Mouse (Mus musculus) cerebellum, postnatal 10 days (tissue): ENCODE data around the gene Mmp12.
"Not testable (repeated sequence)": the region's sequence is repeated elsewhere in the genome, so short reads cannot be mapped to it uniquely, and the experiment has no call there.

Experiments
- DNase-seq, 2 experiments: peaks; one replicate each; pipeline ENCODE4 v3.0.0; 2021; ENCODE audit warnings: mixed read lengths in 2 of 2

The Mmp12 gene

DNA sequence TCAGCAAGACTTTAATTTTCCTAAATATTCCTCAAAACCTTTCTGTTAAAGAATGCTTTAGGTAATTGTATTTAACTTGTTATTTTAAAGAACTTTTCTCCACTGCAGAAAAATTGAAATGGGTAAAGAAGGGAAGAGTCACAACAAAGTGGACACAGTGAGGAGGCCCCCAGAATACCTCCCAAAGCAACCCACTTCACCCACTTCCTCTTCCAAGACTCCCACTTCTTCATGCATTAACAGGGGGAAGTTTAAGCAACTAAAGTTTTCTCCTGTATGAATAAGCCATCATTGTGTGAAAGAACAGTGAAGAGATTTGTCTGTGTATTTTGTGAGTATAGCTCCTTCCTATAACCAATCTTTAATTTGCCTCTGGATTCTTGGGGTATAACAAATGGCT is at the start of gene Mmp12:
TSS of gene Mmp12 (plus strand) at position 275 of the 400 bp plus-strand sequence.
- no peak for DNase-seq

DNA sequence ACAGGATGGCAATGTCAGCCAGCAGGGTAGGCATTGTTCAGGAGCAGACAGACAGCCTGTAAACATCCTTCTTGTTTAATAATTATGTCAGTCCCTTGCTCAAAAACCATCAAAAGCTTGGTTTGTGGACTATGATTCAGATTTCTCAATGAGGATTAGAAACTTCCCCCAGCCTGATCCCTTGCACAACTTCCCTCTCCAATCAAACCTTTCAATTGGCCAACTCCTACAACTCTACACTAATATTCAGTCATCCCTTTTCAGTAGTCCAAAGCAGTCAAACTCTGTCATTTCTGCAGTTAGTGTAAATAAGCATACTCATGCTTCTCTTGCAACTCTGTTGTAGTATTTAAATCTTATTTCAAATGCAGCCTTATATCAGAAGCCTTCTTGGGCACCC is 12.3 kb upstream of the Mmp12 start:
- DNase-seq, result no peak

DNA sequence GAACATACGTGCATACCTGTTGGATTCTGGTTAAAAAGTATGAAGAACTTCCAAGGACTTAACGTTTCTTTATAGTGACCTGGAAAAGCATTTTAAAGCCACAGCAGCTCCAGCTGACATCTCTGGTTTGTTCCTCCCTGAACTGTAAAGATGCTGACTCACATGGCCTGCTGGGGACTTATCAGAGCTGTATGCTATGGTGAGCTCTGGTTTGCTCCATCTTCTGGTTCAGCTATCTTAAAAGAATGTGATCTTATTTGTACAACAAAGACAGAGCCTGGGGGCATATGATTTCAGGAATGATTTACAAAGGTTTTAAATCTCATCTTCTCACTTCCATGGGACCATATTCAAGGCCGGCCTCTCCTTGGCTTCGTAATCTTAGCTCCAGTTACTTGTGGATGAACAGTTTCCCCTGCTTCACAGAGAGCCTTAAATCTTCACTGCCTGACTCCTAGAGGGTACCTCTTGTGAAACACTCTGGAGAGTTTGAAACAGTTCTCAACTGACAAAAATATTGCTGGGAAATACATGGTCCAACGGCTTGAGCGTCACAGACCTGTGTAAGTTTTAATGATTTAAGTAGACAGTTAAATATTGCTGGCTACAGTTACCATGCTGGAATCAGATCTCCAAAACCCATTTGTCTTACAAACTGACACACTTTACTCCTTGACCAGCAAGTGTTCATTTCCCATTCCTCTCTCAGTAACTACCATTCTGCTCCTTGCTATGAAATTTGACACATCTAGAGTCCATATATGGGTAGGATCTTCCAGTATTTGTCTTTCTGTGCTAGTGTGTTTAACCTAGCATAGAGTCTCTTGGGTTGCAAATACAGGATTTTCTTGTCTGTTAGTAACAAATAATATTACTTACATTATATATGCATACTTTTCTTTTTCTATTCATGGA is 8.2 kb upstream of the Mmp12 start:
- DNase-seq, result no peak

DNA sequence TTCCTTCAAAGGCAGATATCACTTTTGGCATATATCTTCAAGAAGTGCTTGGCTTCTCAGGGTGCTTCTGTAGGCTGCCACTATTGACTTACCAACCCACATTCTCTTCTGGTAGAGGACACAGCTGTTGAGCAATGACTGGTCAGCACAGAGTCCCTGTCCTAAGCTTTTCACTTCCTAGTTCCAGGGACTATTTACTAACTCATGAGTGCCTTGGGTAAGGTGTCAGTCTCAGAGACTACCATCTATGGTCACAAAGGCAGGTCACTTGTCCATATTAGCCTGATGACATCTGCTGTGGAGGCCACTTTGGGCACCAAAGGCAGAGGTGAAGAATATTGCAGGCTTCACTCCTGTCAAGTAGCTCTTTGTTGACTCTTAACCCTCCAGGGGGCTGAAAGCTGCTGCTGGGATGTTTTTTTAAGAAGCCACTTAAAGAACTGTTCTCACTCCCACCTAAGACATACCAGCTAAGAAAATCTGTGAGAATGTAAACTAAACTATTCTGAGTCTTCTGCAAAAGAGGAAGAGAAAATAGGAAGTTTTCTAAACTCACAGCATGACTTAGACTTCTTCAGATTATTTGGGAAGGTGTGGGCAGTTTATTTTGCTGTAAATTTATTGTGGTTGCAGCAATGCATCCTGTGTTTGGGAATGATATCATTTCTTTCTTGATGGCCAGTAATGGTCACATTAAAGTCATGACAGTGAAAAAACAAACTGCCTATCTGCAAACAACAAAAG is 7.3 kb upstream of the Mmp12 start:
- DNase-seq, result no peak

DNA sequence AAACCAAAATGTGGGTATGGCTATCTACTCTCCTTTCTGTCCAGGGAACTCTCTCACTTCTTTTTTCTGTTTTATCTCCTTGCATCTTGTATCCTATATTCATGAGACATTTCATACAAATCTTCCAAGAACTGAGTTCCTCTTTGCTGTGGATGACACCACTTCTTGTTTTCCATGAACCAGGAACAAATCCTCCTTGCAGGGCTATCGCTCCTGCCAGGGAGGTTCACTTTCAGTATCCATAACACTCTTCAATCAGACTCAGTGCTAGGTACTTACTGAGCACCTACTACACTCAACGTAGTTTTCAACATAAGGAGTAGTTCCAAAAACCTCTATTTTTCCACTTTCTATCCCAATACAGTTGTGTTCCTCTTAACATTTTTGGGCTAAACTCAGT is 1.3 kb downstream of the Mmp12 start:
- no peak for DNase-seq

DNA sequence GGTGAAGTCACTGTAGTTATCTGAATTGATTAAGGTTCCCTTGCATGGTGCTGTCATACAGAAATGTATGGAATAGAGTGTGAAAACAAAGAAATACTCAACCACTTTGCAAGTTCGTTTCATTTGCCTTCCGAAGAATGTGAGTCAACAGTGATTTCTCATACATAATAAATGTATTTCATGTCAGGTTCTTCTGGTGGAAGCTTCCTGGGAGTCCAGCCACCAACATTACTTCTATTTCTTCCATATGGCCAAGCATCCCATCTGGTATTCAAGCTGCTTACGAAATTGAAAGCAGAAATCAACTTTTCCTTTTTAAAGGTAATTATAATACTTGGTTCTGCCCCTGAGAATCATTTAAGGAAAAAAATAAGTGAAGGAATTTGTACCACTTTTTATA is 10.4 kb downstream of the Mmp12 start:
- no peak for DNase-seq

DNA sequence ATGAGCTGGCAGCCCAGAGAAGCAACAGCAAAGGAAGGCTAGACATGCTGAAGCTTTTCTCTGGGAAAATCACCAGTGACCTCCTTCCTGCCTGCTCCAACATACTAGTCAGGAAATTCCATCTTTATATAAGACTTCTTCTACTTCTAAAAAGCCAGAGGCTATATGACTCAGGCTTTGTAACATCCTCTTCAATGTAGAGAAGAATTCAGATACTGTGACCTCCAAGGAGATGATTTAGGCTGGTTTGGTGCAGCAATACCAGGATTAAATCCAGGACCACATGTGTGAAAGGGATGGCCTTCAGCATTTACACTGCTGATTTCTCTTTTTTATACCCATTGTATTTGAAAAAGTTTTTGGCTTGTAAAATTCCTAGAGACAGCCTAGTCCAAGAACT is 43.8 kb downstream of the Mmp12 start, which contains the start of gene Mmp1b:
TSS of gene Mmp1b (minus strand) at position 101 of the 400 bp plus-strand sequence.
- DNase-seq, result no peak

DNA sequence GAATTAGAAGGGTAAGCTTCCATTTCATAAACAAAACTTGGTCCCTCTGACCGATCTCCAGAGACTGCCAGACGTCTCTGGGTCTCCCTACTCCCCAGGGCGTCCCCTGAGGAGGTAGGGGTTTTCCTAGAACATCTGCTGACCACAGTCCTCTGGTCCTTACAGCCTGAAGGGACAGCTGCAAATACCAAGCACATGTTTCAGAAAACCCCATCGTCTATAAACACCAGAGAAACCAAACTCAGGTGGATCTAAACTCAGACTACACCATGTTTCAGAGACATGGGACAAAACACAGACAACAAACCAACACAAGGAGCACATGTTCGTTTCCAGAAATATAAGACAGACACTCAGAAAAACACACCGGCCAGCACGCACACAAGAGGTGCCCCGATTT is 52.4 kb downstream of the Mmp12 start:
- not testable (repeated sequence) for DNase-seq
